Mouse (Mus musculus) myocyte (in vitro differentiated cells): ENCODE data around the gene Ppp2r2c.

Experiments
- E2F4 ChIP-seq: IDR thresholded peaks from one replicate; pipeline ENCODE4 v1.6.1; 2011; ENCODE audit warnings: mild to moderate bottlenecking, control low read depth, moderate library complexity; ENCODE audit not compliant: insufficient read depth
- MAX ChIP-seq: IDR thresholded peaks from one replicate; pipeline ENCODE4 v1.6.1; 2011; ENCODE audit warnings: low read depth, mild to moderate bottlenecking, control low read depth
- MYOD1 ChIP-seq, 3 experiments: IDR thresholded peaks; one replicate each; pipeline ENCODE4 v1.6.1; 2011; ENCODE audit warnings: control low read depth in 2 of 3, low read depth in 2 of 3, mild to moderate bottlenecking in 2 of 3, moderate library complexity in 1 of 3; ENCODE audit not compliant: insufficient read length in 2 of 3, control insufficient read depth in 1 of 3
- MYOG ChIP-seq, 3 experiments: IDR thresholded peaks; one replicate each; pipeline ENCODE4 v1.6.1; 2011; ENCODE audit warnings: control low read depth in 2 of 3, low read depth in 2 of 3, mild to moderate bottlenecking in 2 of 3; ENCODE audit not compliant: insufficient read length in 2 of 3, control insufficient read depth in 1 of 3, insufficient read depth in 1 of 3
- POLR2A ChIP-seq: IDR thresholded peaks from one replicate; pipeline ENCODE4 v1.6.1; 2011; ENCODE audit warnings: low read depth, mild to moderate bottlenecking, control low read depth, moderate library complexity; ENCODE audit not compliant: insufficient read length
- USF1 ChIP-seq: IDR thresholded peaks from one replicate; pipeline ENCODE4 v1.6.1; 2011; ENCODE audit warnings: low read depth, mild to moderate bottlenecking, control low read depth, moderate library complexity

GRCm38 (mm10) chr5:36909545-36909944 is 41.2 kb downstream of the Ppp2r2c start:
- no peak for TF ChIP-seq POLR2A
- TF ChIP-seq USF1 = no peak
- no peak for TF ChIP-seq E2F4
- TF ChIP-seq MYOD1 (IDR thresholded peaks at IDR 0.05; ENCODE audit: control insufficient read depth in 1 of 3, insufficient read length in 2 of 3, low read depth in 2 of 3) = no peak
- TF ChIP-seq MAX = no peak
- TF ChIP-seq MYOG (IDR thresholded peaks at IDR 0.05; ENCODE audit: control insufficient read depth in 1 of 3, insufficient read depth in 1 of 3, insufficient read length in 2 of 3, low read depth in 2 of 3) = no peak
